Mouse (Mus musculus) embryo, embryonic 9.5 days (tissue): ENCODE data around the gene Sdf2.
"Not testable (repeated sequence)": the region's sequence is repeated elsewhere in the genome, so short reads cannot be mapped to it uniquely, and the experiment has no call there.

Experiments used
- DNase-seq: peaks from one replicate; pipeline ENCODE4 v3.0.0-alpha.2; 2017; ENCODE audit errors: extremely low spot score

Sdf2 gene

GRCm38 (mm10) chr11:78261380-78262352 lies 16.1 kb downstream of the Sdf2 start, which contains the start of gene 2610507B11Rik:
Gene 2610507B11Rik (plus strand): TSS chr11:78261752.
- peak; percentile 95 for DNase-seq

DNA sequence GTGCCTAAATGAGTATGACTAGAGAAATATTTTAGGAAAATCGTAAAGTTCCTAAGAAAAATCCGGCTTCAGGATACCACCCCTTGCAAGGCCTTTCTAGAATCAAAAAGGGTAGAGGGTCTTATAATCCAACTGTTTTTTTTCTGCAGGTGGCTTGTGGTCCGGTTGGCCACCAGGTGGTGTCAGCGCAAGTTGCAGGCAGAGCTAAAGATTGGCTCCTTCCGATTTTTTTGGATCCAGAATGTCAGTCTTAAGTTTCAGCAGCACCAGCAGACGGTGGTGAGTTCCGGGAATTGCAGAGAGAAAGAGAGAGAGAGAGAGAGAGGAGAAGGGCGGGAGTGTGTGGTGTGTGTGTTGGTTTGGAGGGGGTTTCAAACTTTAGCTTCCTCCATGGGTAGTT lies 17.0 kb downstream of the Sdf2 start:
- DNase-seq = peak; percentile 57

- no peak for DNase-seq
Measured at GRCm38 (mm10) chr11:78265571-78265970, 20.0 kb downstream of the Sdf2 start.

GRCm38 (mm10) chr11:78271986-78272385 lies 26.4 kb downstream of the Sdf2 start:
- DNase-seq = no peak

DNA sequence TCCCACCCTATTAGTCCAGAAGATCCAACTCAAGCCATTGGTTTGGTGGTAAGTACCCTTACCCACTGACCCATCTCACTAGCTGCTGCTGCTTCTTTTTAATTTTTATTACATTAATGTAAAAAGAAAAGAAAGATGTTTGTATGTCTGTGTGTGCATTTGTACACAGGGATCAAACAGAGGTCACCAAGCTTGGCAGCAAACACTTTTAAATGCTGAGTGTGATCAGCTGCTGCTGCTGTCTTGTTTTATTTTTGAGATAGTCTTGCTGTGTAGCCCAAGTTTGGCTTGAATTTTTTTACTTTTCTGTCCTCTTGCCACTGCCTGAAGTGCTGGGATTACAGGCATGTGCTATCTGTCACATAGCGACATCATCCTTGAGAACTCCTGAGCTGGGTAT lies 30.1 kb downstream of the Sdf2 start:
- no peak for DNase-seq

DNA sequence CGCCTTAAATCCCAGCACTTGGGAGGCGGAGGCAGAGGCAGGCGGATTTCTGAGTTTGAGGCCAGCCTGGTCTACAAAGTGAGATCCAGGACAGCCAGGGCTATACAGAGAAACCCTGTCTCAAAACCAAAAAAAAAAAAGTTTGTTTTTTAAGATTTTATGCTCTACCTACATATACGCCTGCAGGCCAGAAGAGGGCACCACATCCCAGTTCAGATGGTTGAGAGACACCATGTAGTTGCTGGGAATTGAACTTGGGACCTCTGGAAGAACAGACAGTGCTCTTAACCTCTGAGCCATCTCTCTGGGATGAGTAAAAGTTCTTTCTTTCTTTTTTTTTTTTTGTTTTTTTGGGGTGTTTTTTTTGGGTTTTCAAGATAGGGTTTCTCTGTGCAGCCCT lies 30.6 kb downstream of the Sdf2 start:
- DNase-seq = not testable (repeated sequence)

- no peak for DNase-seq
Measured at GRCm38 (mm10) chr11:78278853-78279252, 33.3 kb downstream of the Sdf2 start.

DNA sequence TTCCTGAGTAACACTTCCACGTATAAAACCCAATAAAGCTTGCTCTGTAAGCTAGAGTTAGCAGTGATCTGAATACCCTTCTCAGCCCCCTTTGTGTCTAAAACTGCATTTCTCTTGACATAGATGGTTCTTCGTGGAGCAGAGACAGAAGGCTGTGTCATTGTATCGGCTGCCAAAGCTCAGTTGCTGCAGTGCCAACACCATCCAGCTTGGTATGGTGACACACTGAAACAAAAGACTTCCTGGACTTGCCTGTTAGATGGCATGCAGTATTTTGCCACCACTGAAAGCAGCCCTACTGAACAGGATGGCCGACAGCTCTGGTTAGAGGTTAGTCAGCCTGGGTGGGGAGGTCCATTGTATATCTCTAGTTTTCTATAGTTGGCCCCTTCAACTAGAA lies 34.0 kb downstream of the Sdf2 start:
- no peak for DNase-seq

- DNase-seq = no peak
Measured at GRCm38 (mm10) chr11:78289146-78289763, 43.7 kb downstream of the Sdf2 start.

DNA sequence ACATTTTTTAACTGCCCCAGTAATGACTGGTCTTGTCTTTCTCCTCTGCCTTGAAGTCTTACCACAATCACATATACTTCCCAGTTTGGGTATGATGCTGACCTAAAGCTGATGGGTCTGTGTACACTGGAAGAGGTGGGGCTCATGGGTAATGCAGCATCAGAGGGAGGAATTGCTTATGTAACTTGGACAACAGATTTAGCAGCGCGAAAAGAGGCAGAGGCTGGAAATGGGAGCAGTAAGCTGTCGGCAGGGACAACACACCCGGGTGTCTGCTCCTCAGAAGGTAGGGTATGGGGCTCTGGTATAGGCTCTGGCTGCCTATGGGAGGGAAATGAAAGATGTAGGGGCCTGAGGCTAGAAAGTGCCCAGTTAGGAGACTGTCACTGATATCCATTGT lies 45.1 kb downstream of the Sdf2 start, which contains the start of gene BC030499:
BC030499 (plus strand) TSS at position 188 of the 400 bp plus-strand sequence.
- DNase-seq = no peak

- no peak for DNase-seq
Measured at GRCm38 (mm10) chr11:78294585-78294984, 49.0 kb downstream of the Sdf2 start.

DNA sequence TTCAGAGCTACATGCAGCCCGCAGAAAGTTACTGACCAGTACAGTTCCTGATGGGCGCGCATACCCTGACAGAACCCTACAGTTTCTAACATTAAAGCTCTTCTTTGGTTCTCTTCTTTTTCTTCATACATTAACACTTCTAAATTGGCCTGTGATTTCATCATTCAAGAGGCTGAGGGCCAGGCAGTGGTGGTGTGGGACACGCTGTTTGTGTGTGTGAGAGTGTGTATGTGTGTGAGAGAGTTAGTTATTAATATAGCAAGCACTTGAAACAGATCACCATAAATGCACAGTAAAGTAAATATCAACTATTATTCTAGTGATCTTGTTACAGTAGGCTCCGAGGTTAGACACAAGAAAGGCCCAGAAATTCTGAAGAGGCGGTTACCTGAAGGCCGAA lies 55.4 kb downstream of the Sdf2 start:
- DNase-seq = no peak

DNA sequence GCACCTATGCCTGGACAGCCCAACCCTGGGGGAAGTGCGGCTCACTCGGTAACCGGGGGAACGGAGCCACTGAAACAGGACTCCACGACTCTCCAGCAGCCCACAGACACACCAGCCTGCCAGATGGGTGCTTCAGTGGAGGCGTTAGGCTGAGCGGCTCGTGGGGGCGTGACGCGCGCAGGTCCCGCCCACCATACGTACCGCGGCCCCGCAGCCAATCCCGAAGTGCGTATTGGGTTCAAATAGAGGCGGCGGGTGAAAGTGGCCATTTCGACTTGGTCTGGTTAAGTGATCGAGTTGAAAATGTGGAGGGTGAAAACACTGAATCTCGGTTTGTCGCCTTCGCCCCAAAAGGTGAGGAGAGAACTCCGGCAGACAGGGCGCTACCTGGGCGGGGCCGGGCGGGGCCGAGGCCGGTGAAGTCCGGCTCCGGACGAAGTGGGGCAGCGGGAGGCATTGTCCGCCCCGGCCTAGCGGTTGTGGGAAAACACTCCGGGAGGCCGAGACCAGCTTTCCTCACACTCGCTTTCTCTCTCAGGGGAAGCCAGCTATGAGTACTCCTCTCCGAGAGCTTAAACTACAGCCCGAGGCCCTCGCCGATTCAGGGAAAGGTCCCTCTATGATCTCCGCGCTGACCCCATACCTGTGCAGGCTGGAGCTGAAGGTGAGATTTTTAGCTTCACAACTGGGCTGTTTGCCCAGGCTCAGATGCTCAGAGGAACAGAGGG lies 56.0 kb downstream of the Sdf2 start, which contains the start of gene Spag5:
Spag5 (plus strand) TSS at position 173 of the 728 bp plus-strand sequence.
- DNase-seq = peak; percentile 90
